Mouse (Mus musculus) midbrain, postnatal 0 days (tissue): ENCODE data around the gene Zfp653. TPM values are rescaled to one million over a fixed set of nuclear protein-coding genes. Genes with fewer than 3 reads are reported as not detected.
A peak's percentile ranks its signal among the peaks of the same experiment; 100 is the strongest.
"Not testable (repeated sequence)": the region's sequence is repeated elsewhere in the genome, so short reads cannot be mapped to it uniquely, and the experiment has no call there.

Experiments
- ATAC-seq: fragments of 200-750 bp; cut with Nextera tagmentation; 2 replicates; pipeline ENCODE4 v1.8.0; 2017; ENCODE audit warnings: moderate number of reproducible peaks, mild to moderate bottlenecking, moderate TSS enrichment, moderate library complexity; ENCODE audit not compliant: low FRiP score
- DNase-seq: peaks from one replicate; pipeline ENCODE4 v3.0.0-alpha.2; 2015; ENCODE audit warnings: low spot score
- H3K27ac ChIP-seq: fragments of 300-500 bp; sonication (generic); 2 replicates; pipeline ENCODE4 v1.5.1; 2014; ENCODE audit warnings: low read depth, mild to moderate bottlenecking, low read length, mixed read lengths
- H3K27me3 ChIP-seq: fragments of 300-500 bp; sonication (generic); 2 replicates; pipeline ENCODE4 v1.6.1; 2014; ENCODE audit warnings: low read length, control low read depth, mixed read lengths; ENCODE audit not compliant: insufficient read depth
- H3K36me3 ChIP-seq: fragments of 300-500 bp; sonication (generic); 2 replicates; pipeline ENCODE4 v1.6.1; 2014; ENCODE audit warnings: low read length, control low read depth, mixed read lengths; ENCODE audit not compliant: insufficient read depth
- H3K4me1 ChIP-seq: fragments of 300-500 bp; sonication (generic); 2 replicates; pipeline ENCODE4 v1.6.1; 2014; ENCODE audit warnings: mild to moderate bottlenecking, control low read depth, antibody characterized with exemption, low read length, mixed read lengths; ENCODE audit not compliant: insufficient read depth
- H3K4me2 ChIP-seq: fragments of 300-500 bp; sonication (generic); 2 replicates; pipeline ENCODE4 v1.6.1; 2014; ENCODE audit warnings: low read depth, mild to moderate bottlenecking, low read length, mixed read lengths; ENCODE audit not compliant: poor library complexity, severe bottlenecking
- H3K4me3 ChIP-seq: fragments of 300-500 bp; sonication (generic); 2 replicates; pipeline ENCODE4 v1.5.1; 2014; ENCODE audit warnings: low read depth, mild to moderate bottlenecking, low read length, moderate library complexity
- H3K9ac ChIP-seq: fragments of 300-500 bp; sonication (generic); replicated peaks from 2 replicates; pipeline ENCODE4 v1.6.1; 2014; ENCODE audit warnings: mild to moderate bottlenecking, low read length, moderate library complexity, mixed read lengths; ENCODE audit not compliant: poor library complexity, severe bottlenecking
- H3K9me3 ChIP-seq: fragments of 300-500 bp; sonication (generic); 2 replicates; pipeline ENCODE4 v1.6.1; 2016; ENCODE audit warnings: low read length, control low read depth
- CTCF ChIP-seq: IDR thresholded peaks from 2 replicates; pipeline ENCODE4 v1.5.1; 2016; ENCODE audit warnings: antibody characterized with exemption, mild to moderate bottlenecking
- WGBS: fragments of 180-500 bp; shearing (Covaris S2); extraction: QIAGEN DNeasy Blood & Tissue Kit; methylation state at CpG from one replicate; pipeline ENCODE4 v1.1.7; 2014; 5-methylcytosine and 5-hydroxymethylcytosine counted together
- polyA plus RNA-seq: library from polyadenylated mRNA; unstranded; fragments of >200 nt; fragmentation: Nextera tagmentation; extraction: Ambion mirVana; gene quantifications from 2 replicates; pipeline ENCODE4 v1.2.1, GENCODE M21; 2015
- total RNA-seq: library from RNA; depleted of rRNA; stranded (reverse); fragments of >200 nt; gene quantifications from 2 replicates; pipeline ENCODE4 v1.2.3, GENCODE M21; 2014

Gene Zfp653
- total and polyA plus RNA-seq, 2 experiments from 2014 or later: 15.1 to 30.0 TPM

DNA sequence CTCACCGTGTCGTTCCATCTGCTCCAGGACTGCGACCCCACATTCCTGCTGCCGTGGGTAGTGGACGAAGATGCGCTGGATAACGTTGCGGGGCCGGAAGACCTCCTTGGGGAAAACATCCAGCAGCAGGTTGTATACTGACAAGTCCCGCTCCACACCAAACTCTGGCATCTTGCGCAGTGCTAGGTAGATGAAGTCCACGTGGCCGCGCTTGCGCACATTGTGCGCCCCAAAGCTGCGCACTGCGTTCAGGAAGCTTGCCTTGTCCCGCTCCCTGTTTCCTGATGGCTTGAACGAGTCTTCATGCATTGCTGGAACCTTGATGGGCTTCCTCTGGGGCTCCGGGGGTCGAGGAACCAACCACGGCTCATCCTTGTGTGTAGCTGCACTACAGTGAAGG is 5.0 kb upstream of the Zfp653 start:
- DNase-seq: no peak
- Histone ChIP-seq H3K4me2 (no peak overlapping the region), H3K9ac (no peak overlapping the region), H3K9me3 (no peaks in the 10 kb centered on the region), H3K4me1 (no peaks in the 10 kb centered on the region), H3K36me3 (peaks cover 28% of the 10 kb centered on the region), H3K27me3 (no peaks in the 10 kb centered on the region), H3K4me3 (no peak overlapping the region), H3K27ac (no peak overlapping the region)
- WGBS: 96% methylated on average over 23 of the region's 23 CpGs
- no peak for ATAC-seq
- TF ChIP-seq CTCF: no peak

- not testable (repeated sequence) for H3K4me1 ChIP-seq, H3K27me3 ChIP-seq, ATAC-seq, H3K9ac ChIP-seq, H3K9me3 ChIP-seq, H3K4me3 ChIP-seq, H3K4me2 ChIP-seq, DNase-seq, H3K27ac ChIP-seq
- WGBS: 83% methylated on average over 5 of the region's 5 CpGs
- H3K36me3 ChIP-seq: peaks cover 28% of the 10 kb centered on the region
These were observed 4.6 kb upstream of the Zfp653 start for GRCm38 (mm10) chr9:22075778-22076177.

DNA sequence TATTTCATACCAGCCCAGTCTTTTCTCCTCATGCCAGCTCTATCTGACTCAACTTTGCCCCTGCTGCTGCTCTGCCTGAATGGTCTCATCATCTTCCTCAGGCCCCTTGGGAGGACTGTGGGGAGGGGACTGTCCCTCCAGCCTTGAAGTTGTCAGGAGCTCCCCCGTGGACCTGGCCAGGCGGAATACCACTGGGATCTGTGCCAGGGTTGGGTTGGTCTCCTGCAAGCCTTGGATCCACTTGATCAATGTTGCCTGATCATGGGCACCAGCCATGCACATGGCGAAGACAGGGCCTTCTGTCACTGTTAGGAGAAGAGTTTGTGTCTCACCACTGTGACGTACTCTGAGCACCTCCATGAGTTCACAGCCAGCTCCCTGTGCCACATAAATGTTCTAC is 1.1 kb upstream of the Zfp653 start:
- Histone ChIP-seq H3K36me3 (peaks cover 26% of the 10 kb centered on the region), H3K4me1 (peaks cover 6% of the 10 kb centered on the region; the same call in 1 of the 2 replicates), H3K27ac (no peak overlapping the region), H3K9me3 (no peaks in the 10 kb centered on the region), H3K4me2 (no peak overlapping the region), H3K27me3 (no peaks in the 10 kb centered on the region), H3K9ac (no peak overlapping the region), H3K4me3 (no peak overlapping the region)
- ATAC-seq: no peak
- TF ChIP-seq CTCF: no peak
- no peak for DNase-seq
- 92% methylated on average over 4 of the region's 4 CpGs for WGBS

DNA sequence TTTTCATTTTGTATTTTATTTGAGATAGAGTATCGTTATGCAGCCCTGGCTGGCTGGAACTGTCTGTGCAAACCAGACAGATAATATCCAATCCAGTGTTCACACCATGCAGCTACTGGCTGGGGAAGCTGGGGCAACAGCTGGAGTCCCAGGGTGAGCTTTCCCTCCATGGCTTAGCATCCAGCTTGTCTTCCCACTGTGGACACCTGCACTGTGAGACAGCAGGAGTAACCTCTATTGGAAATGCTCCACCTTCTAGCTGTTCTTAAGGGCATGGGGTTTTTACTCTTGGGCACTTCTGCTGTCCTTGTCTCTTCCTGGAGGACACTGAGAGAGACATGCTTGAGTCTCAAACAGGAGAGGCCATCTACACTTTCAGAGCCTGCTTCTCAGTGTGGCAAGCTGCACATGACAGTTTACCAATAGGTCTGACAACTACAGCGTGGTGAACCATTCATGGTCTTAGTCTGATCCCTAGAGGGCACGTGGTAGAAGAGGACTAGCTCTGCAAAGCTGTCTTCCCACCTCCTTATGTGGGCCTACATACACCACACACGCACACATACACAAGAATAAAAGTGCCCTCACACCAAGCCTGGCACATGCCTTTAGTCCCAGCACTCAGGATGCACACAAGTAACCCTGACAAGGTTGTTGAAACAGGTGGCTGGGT is 1.2 kb downstream of the Zfp653 start:
- H3K36me3 ChIP-seq: peaks cover 32% of the 10 kb centered on the region
- peak; percentile 3; the same call in 1 of the 2 replicates for ATAC-seq
- TF ChIP-seq CTCF: no peak
- peak overlapping the region; percentile 71 for H3K4me3 ChIP-seq
- H3K4me2 ChIP-seq: peak overlapping the region; percentile 61
- H3K9me3 ChIP-seq: no peaks in the 10 kb centered on the region
- peak overlapping the region; percentile 83; the same call in 1 of the 2 replicates for H3K9ac ChIP-seq
- peak overlapping the region; percentile 93 for H3K27ac ChIP-seq
- DNase-seq: peak; percentile 12
- H3K4me1 ChIP-seq: peaks cover 6% of the 10 kb centered on the region; the same call in 1 of the 2 replicates
- 56% methylated on average over 4 of the region's 4 CpGs for WGBS
- no peaks in the 10 kb centered on the region for H3K27me3 ChIP-seq

DNA sequence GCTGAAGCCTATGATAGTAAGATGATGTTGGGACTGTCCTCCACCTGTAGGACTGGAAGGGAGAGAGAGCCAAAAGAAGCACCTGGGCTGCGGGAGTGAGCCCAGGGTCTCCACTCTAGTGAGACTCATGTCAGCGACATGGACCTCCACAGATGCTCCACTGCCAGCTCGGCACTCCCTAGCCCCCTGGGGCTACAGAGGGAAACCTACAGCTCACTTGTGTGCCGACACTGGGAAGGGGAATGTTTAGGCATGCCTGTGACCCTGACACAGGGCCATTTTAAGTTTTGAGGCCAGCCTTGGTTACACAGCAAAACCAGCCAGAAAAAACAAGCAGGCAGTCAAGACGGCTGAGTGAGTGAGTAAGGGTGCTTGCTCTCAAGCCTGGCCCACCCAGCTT is 4.0 kb downstream of the Zfp653 start:
- no peaks in the 10 kb centered on the region for H3K9me3 ChIP-seq
- no peak overlapping the region for H3K4me3 ChIP-seq
- H3K27me3 ChIP-seq: no peaks in the 10 kb centered on the region
- H3K9ac ChIP-seq: no peak overlapping the region
- H3K27ac ChIP-seq: no peak overlapping the region
- 86% methylated on average over 5 of the region's 5 CpGs for WGBS
- H3K36me3 ChIP-seq: peaks cover 28% of the 10 kb centered on the region
- no peak for DNase-seq
- peaks cover 6% of the 10 kb centered on the region; the same call in 1 of the 2 replicates for H3K4me1 ChIP-seq
- H3K4me2 ChIP-seq: no peak overlapping the region
- no peak for TF ChIP-seq CTCF
- no peak for ATAC-seq

DNA sequence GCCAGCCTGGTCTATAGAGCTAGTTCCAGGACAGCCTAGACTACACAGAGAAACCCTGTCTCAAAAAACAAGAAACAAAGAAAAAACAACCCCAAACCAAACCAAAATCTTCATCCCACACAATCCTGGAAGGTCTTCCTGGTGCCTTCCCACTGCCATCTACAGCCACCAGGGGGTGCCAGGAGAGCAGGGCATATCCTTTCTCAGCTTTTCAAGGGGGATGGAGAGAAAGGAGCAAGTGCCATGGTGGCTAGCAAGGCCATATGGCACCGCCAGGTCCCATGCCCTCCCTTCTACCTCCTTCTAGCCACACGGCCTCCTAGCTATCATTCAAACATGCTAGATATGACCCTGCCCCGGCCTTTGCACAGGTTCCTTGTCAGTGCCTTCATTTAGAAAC is 4.7 kb downstream of the Zfp653 start:
- DNase-seq (peak; percentile 14), ATAC-seq (no peak)
- TF ChIP-seq CTCF: peak; percentile 75
- H3K9me3 ChIP-seq: no peaks in the 10 kb centered on the region
- H3K4me2 ChIP-seq: no peak overlapping the region
- H3K27ac ChIP-seq: no peak overlapping the region
- H3K27me3 ChIP-seq: no peaks in the 10 kb centered on the region
- H3K4me1 ChIP-seq: peaks cover 6% of the 10 kb centered on the region; the same call in 1 of the 2 replicates
- 85% methylated on average over 3 of the region's 3 CpGs for WGBS
- peaks cover 32% of the 10 kb centered on the region for H3K36me3 ChIP-seq
- H3K9ac ChIP-seq: no peak overlapping the region
- no peak overlapping the region for H3K4me3 ChIP-seq
